Mouse (Mus musculus) CD8-positive naive resting alpha-beta T cell, adult 2 months (primary cell): ENCODE measurements around the gene Gm3629.
"Not testable (repeated sequence)": the region's sequence is repeated elsewhere in the genome, so short reads cannot be mapped to it uniquely, and the experiment has no call there.

Source experiments
- DNase-seq, 2 experiments: peaks; one replicate each; pipeline ENCODE4 v3.0.0; 2022; ENCODE audit warnings: low read depth in 2 of 2, low spot score in 2 of 2

Gene Gm3629

GRCm38 (mm10) chr14:6590513-6590912 lies at the start of gene Gm3629:
Gene Gm3629, minus strand, starts transcription at chr14:6590613.
- not testable (repeated sequence) for DNase-seq

GRCm38 (mm10) chr14:6622318-6622717 lies 31.9 kb upstream of the Gm3629 start, which contains the start of gene Gm3460:
Gene Gm3460, minus strand, starts transcription at chr14:6622418.
- DNase-seq: not testable (repeated sequence)

- DNase-seq: peak; percentile 0
These were observed 16.0 kb upstream of the Gm3629 start for GRCm38 (mm10) chr14:6606436-6606835.

GRCm38 (mm10) chr14:6605004-6605403 lies 14.6 kb upstream of the Gm3629 start:
- DNase-seq: not testable (repeated sequence)

- DNase-seq: not testable (repeated sequence)
These were observed 14.1 kb upstream of the Gm3629 start for GRCm38 (mm10) chr14:6604551-6604950.

- DNase-seq: not testable (repeated sequence)
These were observed 53.2 kb downstream of the Gm3629 start, which contains the start of gene Gm8356 for GRCm38 (mm10) chr14:6537190-6537589. Gene Gm8356, minus strand, starts transcription at chr14:6537290.
